Mouse (Mus musculus) liver, adult 2 months (tissue): ENCODE results near the gene Dnaja3.

Experiments
- CTCF ChIP-seq: fragments of 200-500 bp; IDR thresholded peaks from 2 replicates; pipeline ENCODE4 v1.5.1; 2011; ENCODE audit warnings: low read depth, low read length, control low read depth
- POLR2A ChIP-seq: fragments of 200-500 bp; IDR thresholded peaks from 2 replicates; pipeline ENCODE4 v1.6.1; 2011; ENCODE audit warnings: low read length, control low read depth; ENCODE audit not compliant: insufficient read depth; ENCODE audit errors: extremely low read depth

GRCm38 (mm10) chr16:4718753-4719518, 79.1 kb downstream of the Dnaja3 start, which contains the start of gene Nmral1:
- TF ChIP-seq POLR2A: no peak
- TF ChIP-seq CTCF: 0 out of 2 replicates have a peak, but pooled peaks have one; percentile 0
